Mouse (Mus musculus): ENCODE measurements around the gene Zfp958.
"Not testable (repeated sequence)": the region's sequence is repeated elsewhere in the genome, so short reads cannot be mapped to it uniquely, and the experiment has no call there.

The Zfp958 gene

DNA sequence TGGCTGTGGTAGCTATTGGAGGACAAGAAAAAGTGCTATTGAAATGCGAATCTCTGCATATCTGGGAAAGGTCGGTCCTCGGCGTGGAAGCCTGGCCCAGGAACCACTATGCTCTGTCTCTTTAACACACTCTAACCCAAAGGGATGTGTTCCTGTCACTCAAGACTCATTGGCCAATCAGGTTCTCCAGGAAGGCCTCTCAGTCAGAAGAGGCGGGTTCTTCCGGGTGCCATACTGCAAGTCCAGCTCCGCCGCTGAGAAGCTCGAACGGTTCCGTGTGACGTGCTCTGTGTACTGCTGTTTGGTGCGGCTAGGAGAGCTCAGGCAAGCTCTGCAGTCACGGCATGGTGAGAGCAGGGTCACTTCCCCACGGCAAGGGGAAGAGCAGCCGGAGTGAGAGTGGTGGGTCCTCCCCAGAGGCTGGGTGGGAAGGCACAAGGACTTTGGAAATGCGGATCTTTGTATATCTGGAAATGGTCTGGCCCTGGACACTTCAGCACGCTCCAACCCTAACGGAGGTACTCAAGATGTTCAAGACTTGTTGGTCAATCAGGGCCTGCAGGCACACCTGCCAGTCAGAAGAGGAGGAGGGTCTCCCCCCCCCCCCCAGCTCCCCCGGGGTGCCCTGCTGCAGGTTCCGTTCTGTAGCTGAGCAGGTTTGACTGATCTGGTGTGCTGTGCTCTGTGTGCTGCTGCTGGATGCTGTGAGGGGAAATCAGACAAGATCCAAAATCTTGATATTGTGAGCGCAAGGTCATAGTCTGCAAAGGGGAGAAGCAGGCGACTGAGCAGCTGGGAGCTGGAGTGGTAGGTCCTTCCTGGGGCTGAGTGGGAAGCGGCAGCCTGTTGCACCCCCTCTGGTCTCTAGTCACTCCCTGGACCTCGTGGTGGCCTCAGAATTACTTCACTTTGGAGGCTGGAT, at the start of gene Zfp958:
Gene Zfp958, plus strand, starts transcription at position 236 of the 922 bp plus-strand sequence.
- DNase-seq (ENCODE audit: low read depth), result peak; percentile 87

DNA sequence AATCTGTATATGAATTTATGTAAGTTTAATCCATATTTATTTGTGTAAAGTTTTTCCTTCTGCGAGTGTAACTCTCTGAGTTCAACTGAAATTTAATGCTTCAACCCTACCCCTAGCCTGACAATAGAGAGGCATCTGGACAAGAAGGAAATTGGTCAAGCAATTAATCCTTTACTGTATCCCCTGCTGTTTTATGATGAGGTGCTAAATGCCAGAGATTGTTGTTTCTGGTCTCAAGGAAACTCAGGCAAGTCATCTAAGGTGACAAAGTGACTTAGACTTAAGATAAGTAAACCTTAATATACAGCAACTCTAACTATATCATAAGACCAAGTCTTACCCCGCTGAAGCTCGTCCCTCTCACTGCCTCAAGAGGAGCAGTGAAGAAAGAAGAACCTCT, 31.0 kb upstream of the Zfp958 start:
- no peak for DNase-seq (ENCODE audit: low read depth)

- no peak for DNase-seq (ENCODE audit: low read depth)
Measured at GRCm38 (mm10) chr8:4582754-4583178, 30.2 kb upstream of the Zfp958 start.

- DNase-seq (ENCODE audit: low read depth), result no peak
Measured at GRCm38 (mm10) chr8:4584660-4585059, 28.3 kb upstream of the Zfp958 start.

DNA sequence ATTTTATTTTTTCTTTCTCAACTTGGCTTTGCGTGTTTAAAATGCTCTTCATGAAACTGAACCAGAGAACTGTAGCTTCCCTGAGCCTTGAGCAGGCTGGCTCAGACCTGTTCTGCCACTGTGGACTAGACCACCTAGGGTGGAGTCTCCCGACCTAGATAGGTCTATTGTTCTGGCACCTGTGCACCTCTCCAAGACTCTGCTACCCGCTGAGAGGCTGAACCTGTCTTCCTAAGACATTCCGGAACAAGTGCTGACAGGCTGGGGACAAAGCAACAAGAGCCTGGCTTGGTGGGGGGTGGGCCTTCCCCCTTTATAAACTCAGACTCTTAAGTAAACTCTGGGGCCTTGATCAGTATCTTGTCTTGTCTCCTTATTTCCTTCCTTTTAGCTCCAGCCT, 26.6 kb upstream of the Zfp958 start:
- DNase-seq (ENCODE audit: low read depth), result no peak

- DNase-seq (ENCODE audit: low read depth), result peak; percentile 20
Measured at GRCm38 (mm10) chr8:4588165-4589000, 24.6 kb upstream of the Zfp958 start.

DNA sequence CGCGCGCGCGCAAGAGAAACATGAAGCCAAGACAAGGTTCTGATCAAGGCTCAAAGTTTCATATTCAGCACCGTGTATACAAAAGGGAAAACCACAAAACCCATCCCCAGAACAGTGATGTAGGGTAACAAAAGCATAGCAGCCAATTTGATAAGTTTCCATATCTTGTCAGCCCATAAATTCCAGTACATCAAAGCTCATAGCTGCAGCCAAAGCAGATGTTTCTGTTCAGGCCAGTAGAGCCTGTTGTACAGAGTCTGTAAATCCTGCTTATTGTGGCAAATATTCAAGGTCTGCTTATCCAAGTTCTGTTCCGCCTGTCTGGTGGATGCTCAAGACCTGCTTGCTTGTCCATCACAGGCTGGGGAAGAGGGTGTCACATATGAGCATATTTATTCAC, 4.1 kb upstream of the Zfp958 start:
- no peak for DNase-seq (ENCODE audit: low read depth)

DNA sequence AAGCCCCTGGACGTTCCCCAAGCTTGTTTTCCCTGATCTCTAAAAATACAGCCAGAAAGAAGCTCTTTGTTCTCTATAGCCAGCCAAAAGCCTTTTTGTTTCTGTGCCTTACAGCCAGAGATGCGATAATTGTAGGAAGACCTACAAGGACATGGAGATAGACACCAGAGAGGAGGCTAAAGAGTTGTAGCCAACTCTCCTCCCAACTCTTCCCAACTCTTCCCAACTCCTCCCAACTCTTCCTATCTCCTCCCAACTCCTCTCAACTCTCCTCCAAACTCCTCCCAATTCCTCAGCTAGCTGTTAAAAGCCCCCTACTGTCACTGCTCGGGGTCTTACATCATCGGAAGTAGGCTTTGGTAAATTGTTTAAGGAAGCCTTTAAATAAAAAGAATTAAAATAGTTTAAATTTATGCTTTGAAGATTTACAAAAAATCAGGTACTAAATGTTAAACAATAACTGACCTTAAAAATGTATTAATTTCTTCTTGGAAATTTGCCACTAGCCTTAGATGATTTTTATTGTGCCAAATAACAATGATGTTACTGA, 1.3 kb upstream of the Zfp958 start:
- not testable (repeated sequence) for DNase-seq (ENCODE audit: low read depth)

- DNase-seq (ENCODE audit: low read depth), result no peak
Measured at GRCm38 (mm10) chr8:4627349-4627748, 14.4 kb downstream of the Zfp958 start.

DNA sequence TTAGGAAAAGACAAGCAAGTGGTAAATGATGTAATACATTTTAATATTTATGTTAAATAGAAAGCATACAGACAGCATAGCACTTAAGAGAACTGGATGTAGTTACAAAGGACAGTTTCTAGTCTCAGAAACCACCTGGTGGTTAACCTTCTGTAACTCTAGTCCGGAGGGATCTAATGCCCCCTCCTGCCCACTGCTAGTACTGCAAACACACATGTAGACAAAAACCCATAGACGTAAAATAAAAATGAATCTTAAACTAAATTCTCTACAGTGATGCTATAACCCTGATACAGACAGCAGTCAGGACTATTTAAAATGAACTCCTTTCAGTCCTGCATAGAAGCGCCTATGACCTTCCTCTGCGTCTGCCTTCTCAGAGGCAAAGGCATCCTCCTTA, 24.1 kb downstream of the Zfp958 start:
- no peak for DNase-seq (ENCODE audit: low read depth)

DNA sequence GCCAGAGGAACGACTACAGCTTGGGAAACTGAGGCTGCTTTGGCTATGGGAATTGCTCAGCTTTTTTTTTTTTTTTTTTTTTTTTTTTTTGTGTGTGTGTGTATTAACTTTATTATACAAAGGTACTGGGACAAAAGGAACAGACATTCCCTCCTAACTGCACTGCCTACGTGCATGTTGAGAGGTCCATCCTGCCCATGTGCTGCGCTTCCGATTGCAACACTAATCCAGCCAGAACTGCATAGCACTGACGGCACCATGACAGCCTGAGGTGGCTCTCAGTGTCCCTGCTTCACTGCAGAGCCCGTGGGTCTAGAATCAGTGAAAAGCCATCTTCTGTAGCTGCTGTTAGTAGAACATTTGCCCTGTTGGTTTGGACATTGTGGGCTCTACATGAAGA, 30.0 kb downstream of the Zfp958 start:
- DNase-seq (ENCODE audit: low read depth), result not testable (repeated sequence)

GRCm38 (mm10) chr8:4656536-4656935, 43.6 kb downstream of the Zfp958 start:
- DNase-seq (ENCODE audit: low read depth), result peak; percentile 73

GRCm38 (mm10) chr8:4675191-4676003, 62.4 kb downstream of the Zfp958 start:
- DNase-seq (ENCODE audit: low read depth), result no peak

DNA sequence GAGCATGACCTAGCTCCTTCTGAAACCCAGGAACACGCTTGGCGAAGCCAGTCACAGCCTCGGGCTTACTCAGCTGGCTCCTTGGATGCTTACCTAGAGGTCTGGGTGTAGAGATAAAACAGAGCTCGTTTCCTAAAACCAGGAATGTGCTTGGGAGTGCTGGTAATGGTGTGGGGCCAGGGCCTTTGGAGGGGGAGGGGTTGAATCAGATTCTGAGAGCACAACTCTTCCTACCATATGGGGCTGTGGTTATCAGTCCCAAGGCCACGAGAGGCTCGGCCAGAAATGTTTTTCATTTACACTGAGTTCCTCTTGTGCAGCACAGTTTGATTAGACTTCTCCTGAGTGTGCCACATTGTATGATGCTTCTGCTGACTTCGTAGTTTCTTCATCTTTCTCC, 63.6 kb downstream of the Zfp958 start:
- no peak for DNase-seq (ENCODE audit: low read depth)

- DNase-seq (ENCODE audit: low read depth), result peak; percentile 88
Measured at GRCm38 (mm10) chr8:4677265-4678217, 64.6 kb downstream of the Zfp958 start.

- peak; percentile 91 for DNase-seq (ENCODE audit: low read depth)
Measured at GRCm38 (mm10) chr8:4678218-4678907, 65.4 kb downstream of the Zfp958 start.

- no peak for DNase-seq (ENCODE audit: low read depth)
Measured at GRCm38 (mm10) chr8:4678908-4679545, 66.1 kb downstream of the Zfp958 start.

DNA sequence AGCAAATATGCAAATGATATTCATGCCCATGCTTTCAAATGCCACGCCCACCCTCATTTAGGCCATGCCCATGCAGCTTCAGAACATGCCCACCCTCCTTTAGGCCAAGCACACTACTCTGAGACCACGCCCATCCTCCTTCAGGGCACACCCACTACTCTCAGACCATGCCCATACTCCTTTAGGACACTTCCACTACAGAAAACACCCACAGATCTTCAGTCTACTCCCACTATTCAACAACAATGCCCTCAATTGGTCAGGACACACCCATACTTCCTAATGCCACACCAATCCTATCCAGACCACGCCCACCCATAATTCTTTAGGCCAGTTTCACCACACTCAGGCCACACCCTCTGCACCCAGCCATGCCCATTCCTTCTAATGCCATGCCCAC, 66.8 kb downstream of the Zfp958 start:
- no peak for DNase-seq (ENCODE audit: low read depth)
